Mouse (Mus musculus): Measurements from ENCODE around the gene Mpp5. TPM values are rescaled to one million over a fixed set of nuclear protein-coding genes. Genes with fewer than 3 reads are reported as not detected.

Mpp5 gene
- polyA plus RNA-seq, 1 experiment from 2014 or later: 22.7 TPM

GRCm38 (mm10) chr12:78773211-78773610, 24.5 kb downstream of the Mpp5 start:
- Histone ChIP-seq H3K4me2 (no peak overlapping the region), H3K9ac (replicated peaks) (no peak overlapping the region), H3K9me3 (no peaks in the 10 kb centered on the region), H3K4me3 (replicated peaks) (no peak overlapping the region), H3K27me3 (no peaks in the 10 kb centered on the region), H3K36me3 (no peaks in the 10 kb centered on the region), H3K4me1 (replicated peaks) (peaks cover 5% of the 10 kb centered on the region; the same call in 1 of the 2 replicates), H3K27ac (no peak overlapping the region)
- no peak for ATAC-seq (ENCODE audit: insufficient number of reproducible peaks, insufficient read depth, low FRiP score, low TSS enrichment, low read depth)
- 85% methylated on average over 2 of the region's 2 CpGs for WGBS

GRCm38 (mm10) chr12:78777916-78778315, 29.2 kb downstream of the Mpp5 start:
- no peak for ATAC-seq (ENCODE audit: insufficient number of reproducible peaks, insufficient read depth, low FRiP score, low TSS enrichment, low read depth)
- peaks cover 9% of the 10 kb centered on the region; the same call in 1 of the 2 replicates for H3K4me1 ChIP-seq (replicated peaks)
- no peak overlapping the region for H3K9ac ChIP-seq (replicated peaks)
- H3K27ac ChIP-seq: peak overlapping the region; percentile 3; the same call in 1 of the 2 replicates
- no peak overlapping the region for H3K4me3 ChIP-seq (replicated peaks)
- H3K4me2 ChIP-seq: no peak overlapping the region
- H3K27me3 ChIP-seq: no peaks in the 10 kb centered on the region
- H3K9me3 ChIP-seq: no peaks in the 10 kb centered on the region
- WGBS: 45% methylated on average over 2 of the region's 2 CpGs
- H3K36me3 ChIP-seq: no peaks in the 10 kb centered on the region

- no peaks in the 10 kb centered on the region for H3K9me3 ChIP-seq
- H3K4me3 ChIP-seq (replicated peaks): no peak overlapping the region
- no peaks in the 10 kb centered on the region for H3K36me3 ChIP-seq
- no peak overlapping the region for H3K27ac ChIP-seq
- H3K4me2 ChIP-seq: no peak overlapping the region
- ATAC-seq (ENCODE audit: insufficient number of reproducible peaks, insufficient read depth, low FRiP score, low TSS enrichment, low read depth): no peak
- no peak overlapping the region for H3K9ac ChIP-seq (replicated peaks)
- no peaks in the 10 kb centered on the region for H3K27me3 ChIP-seq
- peaks cover 9% of the 10 kb centered on the region; the same call in 1 of the 2 replicates for H3K4me1 ChIP-seq (replicated peaks)
- WGBS: 74% methylated on average over 4 of the region's 4 CpGs
These were observed 29.8 kb downstream of the Mpp5 start for GRCm38 (mm10) chr12:78778423-78779067.

DNA sequence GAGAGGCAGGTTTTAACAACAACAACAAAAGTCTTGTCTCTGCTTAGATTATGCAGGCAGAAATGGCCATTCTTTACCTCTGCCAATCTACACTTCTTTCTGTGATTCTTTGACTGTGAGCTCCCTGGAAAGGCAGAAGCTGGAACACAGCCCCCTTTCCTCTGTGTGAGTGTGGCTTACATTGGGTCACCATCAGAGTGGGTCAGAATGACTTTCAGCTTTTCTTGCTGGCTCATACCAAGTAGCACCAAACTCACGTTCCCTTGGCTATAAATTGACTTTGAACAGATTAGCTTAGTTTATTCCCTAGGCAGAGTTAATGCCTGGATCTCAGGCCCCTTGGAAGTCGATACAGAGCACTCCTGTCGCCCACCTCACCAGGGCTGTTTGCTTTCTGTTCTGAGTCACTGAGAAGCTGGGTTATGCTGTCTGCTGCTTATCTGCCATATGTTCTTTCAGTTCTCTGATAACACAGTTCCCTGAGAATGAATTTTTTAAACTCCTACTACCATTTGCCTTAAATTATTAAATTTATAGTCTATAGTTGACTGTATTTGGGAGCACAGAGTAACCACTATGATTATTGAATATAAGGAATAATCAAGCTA, 39.7 kb downstream of the Mpp5 start:
- H3K4me2 ChIP-seq: no peak overlapping the region
- no peaks in the 10 kb centered on the region for H3K9me3 ChIP-seq
- no peak overlapping the region for H3K4me3 ChIP-seq (replicated peaks)
- no peaks in the 10 kb centered on the region for H3K4me1 ChIP-seq (replicated peaks)
- no peaks in the 10 kb centered on the region for H3K27me3 ChIP-seq
- no peak for ATAC-seq (ENCODE audit: insufficient number of reproducible peaks, insufficient read depth, low FRiP score, low TSS enrichment, low read depth)
- no peak overlapping the region for H3K9ac ChIP-seq (replicated peaks)
- H3K27ac ChIP-seq: no peak overlapping the region
- H3K36me3 ChIP-seq: no peaks in the 10 kb centered on the region
- WGBS: 40% methylated on average over 3 of the region's 3 CpGs

GRCm38 (mm10) chr12:78790791-78791190, 42.1 kb downstream of the Mpp5 start:
- no peaks in the 10 kb centered on the region for H3K27me3 ChIP-seq
- no peak overlapping the region for H3K4me2 ChIP-seq
- ATAC-seq (ENCODE audit: insufficient number of reproducible peaks, insufficient read depth, low FRiP score, low TSS enrichment, low read depth): no peak
- H3K9me3 ChIP-seq: no peaks in the 10 kb centered on the region
- H3K27ac ChIP-seq: no peak overlapping the region
- no peaks in the 10 kb centered on the region for H3K4me1 ChIP-seq (replicated peaks)
- 77% methylated on average over 2 of the region's 2 CpGs for WGBS
- H3K9ac ChIP-seq (replicated peaks): no peak overlapping the region
- no peak overlapping the region for H3K4me3 ChIP-seq (replicated peaks)
- no peaks in the 10 kb centered on the region; the same call in 1 of the 2 replicates for H3K36me3 ChIP-seq

- 31% methylated on average over 1 of the region's 1 CpGs for WGBS
These were observed 45.5 kb downstream of the Mpp5 start for GRCm38 (mm10) chr12:78794236-78794635.

GRCm38 (mm10) chr12:78800036-78800435, 51.3 kb downstream of the Mpp5 start:
- H3K36me3 ChIP-seq: peaks cover 22% of the 10 kb centered on the region
- H3K27me3 ChIP-seq: no peaks in the 10 kb centered on the region
- 86% methylated on average over 3 of the region's 3 CpGs for WGBS
- no peak overlapping the region for H3K4me2 ChIP-seq
- no peak overlapping the region for H3K4me3 ChIP-seq (replicated peaks)
- no peak for ATAC-seq (ENCODE audit: insufficient number of reproducible peaks, insufficient read depth, low FRiP score, low TSS enrichment, low read depth)
- no peak overlapping the region for H3K9ac ChIP-seq (replicated peaks)
- no peak overlapping the region for H3K27ac ChIP-seq
- H3K4me1 ChIP-seq (replicated peaks): no peaks in the 10 kb centered on the region
- no peaks in the 10 kb centered on the region for H3K9me3 ChIP-seq

More at GRCm38 (mm10) chr12:78794236-78794635, 45.5 kb downstream of the Mpp5 start:
- no peaks in the 10 kb centered on the region for H3K27me3 ChIP-seq
- H3K27ac ChIP-seq: no peak overlapping the region
- no peaks in the 10 kb centered on the region for H3K9me3 ChIP-seq
- H3K4me2 ChIP-seq: no peak overlapping the region
- H3K9ac ChIP-seq (replicated peaks): no peak overlapping the region
- no peak overlapping the region for H3K4me3 ChIP-seq (replicated peaks)
- no peak for ATAC-seq (ENCODE audit: insufficient number of reproducible peaks, insufficient read depth, low FRiP score, low TSS enrichment, low read depth)
- peaks cover 19% of the 10 kb centered on the region for H3K36me3 ChIP-seq
- no peaks in the 10 kb centered on the region for H3K4me1 ChIP-seq (replicated peaks)

DNA sequence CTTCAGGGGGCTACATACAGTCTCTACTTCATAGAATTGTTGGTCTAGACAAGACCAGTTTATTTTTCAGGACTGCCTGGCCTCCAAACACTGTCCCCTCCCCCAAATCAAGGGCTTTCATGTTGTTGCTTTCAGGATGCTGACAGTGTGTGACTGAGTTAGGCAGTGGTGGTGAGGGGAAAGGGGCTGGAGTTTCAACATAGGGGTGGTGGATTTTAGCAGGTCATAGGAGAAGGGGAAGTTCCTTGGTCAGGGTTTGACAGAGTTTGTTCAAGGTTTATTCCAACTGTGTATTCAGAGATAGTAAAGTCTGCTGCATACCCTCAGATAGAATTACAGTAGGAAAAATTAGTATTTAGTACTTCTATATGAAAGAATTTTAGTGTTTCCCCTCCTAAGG, 53.1 kb downstream of the Mpp5 start:
- no peaks in the 10 kb centered on the region for H3K9me3 ChIP-seq
- no peak overlapping the region for H3K27ac ChIP-seq
- no peak for ATAC-seq (ENCODE audit: insufficient number of reproducible peaks, insufficient read depth, low FRiP score, low TSS enrichment, low read depth)
- H3K4me1 ChIP-seq (replicated peaks): no peaks in the 10 kb centered on the region
- H3K27me3 ChIP-seq: no peaks in the 10 kb centered on the region
- no peak overlapping the region for H3K4me2 ChIP-seq
- no peak overlapping the region for H3K4me3 ChIP-seq (replicated peaks)
- H3K36me3 ChIP-seq: peaks cover 22% of the 10 kb centered on the region
- no peak overlapping the region for H3K9ac ChIP-seq (replicated peaks)

DNA sequence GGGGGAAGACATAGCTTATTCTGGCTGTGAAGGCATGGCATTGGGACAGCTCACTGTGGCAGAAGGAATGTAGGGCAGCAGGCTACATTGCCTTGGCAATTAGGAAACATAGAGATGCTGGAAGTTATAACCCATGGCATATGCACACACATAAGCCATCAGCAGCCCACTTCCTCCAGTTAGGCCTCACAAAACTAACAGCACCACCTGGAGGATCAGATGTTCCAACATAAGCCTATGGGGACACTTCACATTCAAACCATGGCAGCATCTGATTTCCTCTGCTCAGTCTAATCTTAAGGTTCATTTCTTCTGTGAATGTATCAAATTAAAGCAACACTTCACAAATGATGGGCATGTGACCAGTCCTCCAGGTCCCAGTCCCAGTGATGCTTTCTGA, 65.7 kb downstream of the Mpp5 start:
- H3K4me2 ChIP-seq: no peak overlapping the region

DNA sequence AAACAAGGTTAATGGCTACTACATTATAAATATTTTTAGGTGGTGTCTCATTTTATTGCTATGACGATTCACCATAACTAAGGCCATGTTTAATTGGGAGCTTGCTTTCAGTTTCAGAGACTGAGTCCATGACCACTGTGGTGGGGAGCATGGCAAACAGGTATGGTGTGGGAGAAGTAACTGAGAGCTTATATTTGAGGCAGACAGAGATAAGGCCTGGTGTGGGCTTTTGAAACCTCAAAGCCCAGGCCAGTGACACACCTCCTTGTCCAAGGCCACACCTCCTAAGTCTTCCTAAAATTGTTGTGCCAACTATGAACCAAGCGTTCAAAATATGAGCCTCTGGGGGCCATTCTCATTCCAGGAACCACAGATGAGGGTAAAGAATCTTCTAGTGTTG, 85.8 kb downstream of the Mpp5 start:
- Histone ChIP-seq H3K27me3 (no peaks in the 10 kb centered on the region), H3K4me3 (replicated peaks) (no peak overlapping the region), H3K9ac (replicated peaks) (no peak overlapping the region), H3K9me3 (no peaks in the 10 kb centered on the region), H3K4me2 (no peak overlapping the region), H3K36me3 (peaks cover 64% of the 10 kb centered on the region), H3K4me1 (replicated peaks) (no peaks in the 10 kb centered on the region), H3K27ac (no peak overlapping the region)
- 85% methylated on average over 2 of the region's 2 CpGs for WGBS
- no peak for ATAC-seq (ENCODE audit: insufficient number of reproducible peaks, insufficient read depth, low FRiP score, low TSS enrichment, low read depth)

More for the DNA sequence above, 65.7 kb downstream of the Mpp5 start:
- Histone ChIP-seq H3K9me3 (no peaks in the 10 kb centered on the region), H3K36me3 (peaks cover 24% of the 10 kb centered on the region; the same call in 1 of the 2 replicates), H3K4me1 (replicated peaks) (no peaks in the 10 kb centered on the region), H3K27ac (no peak overlapping the region), H3K4me3 (replicated peaks) (no peak overlapping the region), H3K27me3 (no peaks in the 10 kb centered on the region), H3K9ac (replicated peaks) (no peak overlapping the region)
- ATAC-seq (ENCODE audit: insufficient number of reproducible peaks, insufficient read depth, low FRiP score, low TSS enrichment, low read depth): no peak

GRCm38 (mm10) chr12:78839906-78840305, 91.2 kb downstream of the Mpp5 start:
- Histone ChIP-seq H3K9ac (replicated peaks) (no peak overlapping the region), H3K27me3 (no peaks in the 10 kb centered on the region), H3K9me3 (no peaks in the 10 kb centered on the region), H3K27ac (no peak overlapping the region), H3K4me2 (no peak overlapping the region), H3K4me3 (replicated peaks) (no peak overlapping the region), H3K36me3 (peaks cover 74% of the 10 kb centered on the region), H3K4me1 (replicated peaks) (no peaks in the 10 kb centered on the region)
- no peak for ATAC-seq (ENCODE audit: insufficient number of reproducible peaks, insufficient read depth, low FRiP score, low TSS enrichment, low read depth)
- WGBS: 90% methylated on average over 4 of the region's 4 CpGs

DNA sequence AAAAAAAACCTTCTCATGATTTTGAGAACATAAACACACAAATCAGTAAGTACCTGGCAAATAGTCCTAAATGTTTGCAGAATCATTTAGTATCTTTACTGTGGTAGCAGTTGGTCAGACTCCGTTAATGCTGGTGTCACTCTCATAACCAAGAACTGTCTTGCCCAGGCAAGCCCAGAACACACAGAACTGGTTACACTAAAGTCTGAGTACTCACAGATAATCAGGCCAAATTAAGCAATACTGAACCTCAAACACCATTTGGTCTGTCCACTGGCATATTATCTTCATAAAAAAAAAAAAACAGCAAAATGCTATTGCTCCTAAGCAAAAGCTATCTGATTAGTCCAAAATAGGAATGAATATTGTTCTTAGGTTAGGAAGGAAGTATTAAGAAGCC, 93.7 kb downstream of the Mpp5 start:
- peaks cover 68% of the 10 kb centered on the region for H3K36me3 ChIP-seq
- H3K4me3 ChIP-seq (replicated peaks): no peak overlapping the region
- ATAC-seq (ENCODE audit: insufficient number of reproducible peaks, insufficient read depth, low FRiP score, low TSS enrichment, low read depth): no peak
- H3K27me3 ChIP-seq: no peaks in the 10 kb centered on the region
- no peak overlapping the region for H3K9ac ChIP-seq (replicated peaks)
- H3K4me1 ChIP-seq (replicated peaks): no peaks in the 10 kb centered on the region
- 92% methylated on average over 1 of the region's 1 CpGs for WGBS
- H3K4me2 ChIP-seq: no peak overlapping the region
- H3K27ac ChIP-seq: no peak overlapping the region
- H3K9me3 ChIP-seq: no peaks in the 10 kb centered on the region
